Mouse (Mus musculus) liver, embryonic 15.5 days (tissue): Measurements from ENCODE around the gene Tle6. TPM values are rescaled to one million over a fixed set of nuclear protein-coding genes. Genes with fewer than 3 reads are reported as not detected.
"Not testable (repeated sequence)": the region's sequence is repeated elsewhere in the genome, so short reads cannot be mapped to it uniquely, and the experiment has no call there.

ENCODE experiments used
- ATAC-seq: fragments of 200-750 bp; cut with Nextera tagmentation; 2 replicates; pipeline ENCODE4 v1.8.0; 2017; ENCODE audit warnings: moderate number of reproducible peaks, mild to moderate bottlenecking, moderate library complexity; ENCODE audit not compliant: insufficient read depth
- H3K27ac ChIP-seq: fragments of 300-500 bp; sonication (generic); replicated peaks from 2 replicates; pipeline ENCODE4 v1.5.1; 2015; ENCODE audit warnings: mild to moderate bottlenecking, inconsistent platforms
- H3K27me3 ChIP-seq: fragments of 300-500 bp; sonication (generic); 2 replicates; pipeline ENCODE4 v1.6.1; 2015; ENCODE audit warnings: mild to moderate bottlenecking, inconsistent platforms
- H3K36me3 ChIP-seq: fragments of 300-500 bp; sonication (generic); replicated peaks from 2 replicates; pipeline ENCODE4 v1.6.1; 2015; ENCODE audit warnings: moderate library complexity, mild to moderate bottlenecking, inconsistent platforms
- H3K4me1 ChIP-seq: fragments of 300-500 bp; sonication (generic); replicated peaks from 2 replicates; pipeline ENCODE4 v1.6.1; 2015; ENCODE audit warnings: inconsistent platforms
- H3K4me2 ChIP-seq: fragments of 300-500 bp; sonication (generic); 2 replicates; pipeline ENCODE4 v1.6.1; 2015; ENCODE audit warnings: moderate library complexity, mild to moderate bottlenecking, inconsistent platforms
- H3K4me3 ChIP-seq: fragments of 300-500 bp; sonication (generic); replicated peaks from 2 replicates; pipeline ENCODE4 v1.5.1; 2015; ENCODE audit warnings: mild to moderate bottlenecking, inconsistent platforms
- H3K9ac ChIP-seq: fragments of 300-500 bp; sonication (generic); 2 replicates; pipeline ENCODE4 v1.6.1; 2015; ENCODE audit warnings: moderate library complexity, mild to moderate bottlenecking, inconsistent platforms
- H3K9me3 ChIP-seq: fragments of 300-500 bp; sonication (generic); replicated peaks from 2 replicates; pipeline ENCODE4 v1.6.1; 2016; ENCODE audit warnings: inconsistent platforms
- WGBS: fragments of 180-500 bp; shearing (Covaris S2); methylation state at CpG from one replicate; pipeline ENCODE4 v1.1.7; 2015; ENCODE audit warnings: mixed read lengths; ENCODE audit not compliant: insufficient replicate concordance; 5-methylcytosine and 5-hydroxymethylcytosine counted together
- polyA plus RNA-seq: library from polyadenylated mRNA; unstranded; fragments of >200 nt; fragmentation: Nextera tagmentation; extraction: Ambion mirVana; gene quantifications from 2 replicates; pipeline ENCODE4 v1.2.1, GENCODE M21; 2015

Tle6 gene
- polyA plus RNA-seq: 3.5 TPM in 2 replicates

DNA sequence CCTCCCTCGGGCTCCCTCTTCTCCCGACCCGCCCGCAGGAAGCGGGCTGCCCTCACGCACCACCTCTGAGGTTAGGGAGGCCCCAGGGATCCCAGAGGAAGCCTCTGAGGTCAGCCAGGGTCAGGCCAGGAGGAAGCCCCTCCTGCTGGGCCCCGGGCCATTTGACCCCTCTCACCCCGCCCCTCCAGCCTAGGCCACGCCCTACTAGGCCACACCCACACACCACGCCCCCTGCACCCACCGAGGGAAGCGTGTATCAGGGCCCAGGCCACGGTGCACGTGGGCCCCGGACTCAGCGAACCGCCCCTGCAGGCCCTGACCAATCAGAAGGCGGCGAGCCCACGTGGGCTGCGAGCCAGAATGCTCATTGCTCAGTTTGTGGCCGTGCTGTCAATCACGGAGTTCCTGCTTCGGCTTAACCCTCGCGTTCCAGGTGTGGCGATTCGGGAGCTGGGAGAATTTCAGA is at the start of gene Tle6:
TSS of gene Tle6 (minus strand) at position 336 of the 466 bp plus-strand sequence.
- H3K4me1 ChIP-seq: peaks cover 85% of the 10 kb centered on the region

DNA sequence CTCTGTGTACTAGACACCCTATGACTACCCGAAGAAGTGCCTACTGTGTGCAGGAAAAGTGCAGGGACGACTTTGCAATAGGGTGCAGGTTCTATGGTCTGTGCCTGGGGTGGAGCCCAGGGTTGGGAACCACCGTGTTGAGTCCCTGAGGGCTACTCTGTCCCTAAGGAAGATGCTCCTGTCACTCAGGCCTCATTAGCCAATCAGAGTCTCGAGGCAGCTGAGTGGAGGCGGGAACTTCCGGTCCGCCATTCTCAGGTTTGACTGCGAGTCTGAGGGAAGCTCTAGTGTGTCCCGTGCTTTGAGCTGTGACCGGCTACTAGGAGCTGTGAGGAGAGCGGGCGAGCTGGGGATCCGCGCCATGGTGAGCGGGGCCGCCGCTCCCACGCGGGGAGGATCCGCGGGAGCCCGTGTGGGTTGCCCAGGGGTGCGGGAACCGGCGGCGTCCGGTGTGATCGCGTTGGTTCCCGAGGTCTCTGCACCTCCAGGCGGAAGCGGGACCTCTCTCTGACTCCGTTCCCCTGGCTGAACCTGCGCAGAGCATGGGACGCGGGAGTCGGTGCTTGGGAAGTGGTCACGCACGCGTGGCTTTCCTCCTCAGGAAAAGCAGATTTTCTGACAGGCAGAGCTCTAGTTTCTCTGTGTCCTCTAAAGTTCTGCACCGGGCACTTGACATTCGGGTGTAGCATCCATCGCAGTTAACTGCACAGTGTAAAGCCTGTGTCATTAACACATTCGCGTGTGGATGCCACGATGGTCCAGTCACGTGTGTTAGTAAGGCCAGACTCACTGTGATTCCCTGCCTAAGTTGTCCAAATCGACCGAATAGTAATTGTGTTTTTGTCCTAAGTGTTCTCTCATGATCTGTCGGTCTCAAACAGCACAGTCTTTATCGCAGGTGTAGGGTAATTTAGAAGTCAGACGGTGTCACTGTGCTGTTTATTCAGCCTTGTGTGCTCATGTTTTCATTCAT is 48.2 kb upstream of the Tle6 start, which contains the start of gene Gm10778:
TSS of gene Gm10778 (plus strand) at position 257 of the 973 bp plus-strand sequence.
- not testable (repeated sequence) for H3K9me3 ChIP-seq, H3K27me3 ChIP-seq, H3K36me3 ChIP-seq
- 1% methylated on average over 42 of the region's 52 CpGs for WGBS
- Histone ChIP-seq H3K4me1 (peaks cover 25% of the 10 kb centered on the region), H3K4me3 (peak within 1 kb of the TSS; percentile 66), H3K4me2 (peak within 1 kb of the TSS; percentile 76), H3K9ac (peak within 1 kb of the TSS; percentile 67), H3K27ac (peak within 1 kb of the TSS; percentile 71)
- peak; percentile 90 for ATAC-seq

More for the DNA sequence above, at the start of gene Tle6:
- Histone ChIP-seq H3K36me3 (no peaks in the 10 kb centered on the region), H3K27ac (peak within 1 kb of the TSS; percentile 65), H3K27me3 (peaks cover 42% of the 10 kb centered on the region), H3K9me3 (no peaks in the 10 kb centered on the region), H3K4me2 (peak within 1 kb of the TSS; percentile 77), H3K9ac (peak within 1 kb of the TSS; percentile 11; the same call in 1 of the 2 replicates), H3K4me3 (peak within 1 kb of the TSS; percentile 47)
- WGBS: under 1% methylated on average over 28 of the region's 28 CpGs
- ATAC-seq: peak; percentile 80

DNA sequence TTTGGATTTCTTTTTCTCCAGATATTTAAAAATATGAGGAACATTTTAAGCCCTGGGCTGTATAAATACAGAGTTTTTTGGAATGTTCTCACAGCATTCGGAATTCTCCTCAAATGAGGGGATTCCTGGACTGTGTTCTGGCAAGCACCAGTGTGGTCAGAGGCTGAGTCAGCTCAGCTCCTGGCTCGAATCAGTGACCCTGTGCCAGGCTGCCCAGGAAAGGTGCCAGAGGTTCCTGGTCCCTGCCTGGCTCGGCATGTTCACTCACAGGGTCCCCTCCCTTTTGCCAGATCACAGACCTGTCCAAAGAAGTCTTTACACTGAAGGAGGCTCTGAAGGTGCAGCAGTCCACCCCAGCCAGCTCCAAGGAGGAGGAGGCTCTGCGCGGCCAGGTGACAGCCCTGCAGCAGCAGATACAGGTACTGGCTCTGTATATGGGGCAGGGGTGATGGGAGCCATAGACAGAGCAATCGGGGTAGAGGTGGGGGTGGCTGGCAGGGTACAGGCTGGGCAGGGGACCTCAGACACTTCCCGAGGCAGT is 45.2 kb upstream of the Tle6 start:
- H3K9me3 ChIP-seq: no peaks in the 10 kb centered on the region
- H3K4me1 ChIP-seq: peaks cover 43% of the 10 kb centered on the region
- no peaks in the 10 kb centered on the region for H3K27me3 ChIP-seq
- 65% methylated on average over 7 of the region's 7 CpGs for WGBS
- no peak overlapping the region for H3K27ac ChIP-seq
- no peak overlapping the region for H3K4me2 ChIP-seq
- no peak for ATAC-seq
- H3K4me3 ChIP-seq: no peak overlapping the region
- no peak overlapping the region for H3K9ac ChIP-seq
- H3K36me3 ChIP-seq: no peaks in the 10 kb centered on the region

DNA sequence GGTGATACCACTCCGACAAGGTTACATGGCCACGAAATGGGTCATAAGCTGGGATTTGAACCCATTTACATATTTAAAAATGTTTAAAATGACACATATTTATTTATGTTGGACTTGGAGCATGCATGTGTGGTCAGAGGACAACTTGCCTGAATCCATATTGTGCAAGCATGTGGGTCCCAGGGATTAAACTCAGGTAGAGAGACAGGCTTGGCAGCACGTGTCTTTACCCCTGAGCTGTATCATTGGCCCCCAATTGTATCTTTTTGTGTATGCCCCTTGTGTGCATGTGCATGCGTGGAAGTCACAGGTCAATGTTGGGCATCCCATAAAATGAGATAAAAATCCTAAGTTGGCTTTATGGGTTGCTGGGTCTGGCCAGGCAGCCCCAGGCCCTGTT is 44.5 kb upstream of the Tle6 start:
- Histone ChIP-seq H3K4me2 (no peak overlapping the region), H3K9ac (no peak overlapping the region), H3K4me1 (peaks cover 40% of the 10 kb centered on the region), H3K4me3 (no peak overlapping the region), H3K36me3 (no peaks in the 10 kb centered on the region), H3K9me3 (no peaks in the 10 kb centered on the region), H3K27me3 (no peaks in the 10 kb centered on the region), H3K27ac (no peak overlapping the region)
- no peak for ATAC-seq
- 71% methylated on average over 4 of the region's 4 CpGs for WGBS

DNA sequence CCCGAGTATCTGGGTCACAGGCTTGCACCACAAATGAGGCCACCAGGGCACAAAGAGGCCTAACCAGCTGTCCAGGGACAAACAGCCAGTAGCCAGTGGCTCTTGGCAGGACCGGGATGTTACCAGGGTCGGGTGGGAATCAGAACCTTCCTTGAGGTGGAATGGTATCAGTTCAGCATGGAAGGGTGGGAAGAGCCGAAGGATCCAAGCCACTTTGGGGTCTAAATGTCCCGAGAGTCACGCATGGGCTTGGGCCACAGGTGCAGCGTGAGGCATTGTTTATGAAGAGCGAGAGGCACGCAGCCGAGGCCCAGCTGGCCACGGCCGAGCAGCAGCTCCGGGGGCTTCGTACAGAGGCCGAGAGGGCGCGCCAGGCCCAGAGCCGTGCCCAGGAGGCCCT is 43.8 kb upstream of the Tle6 start:
- Histone ChIP-seq H3K9me3 (no peaks in the 10 kb centered on the region), H3K4me1 (peaks cover 34% of the 10 kb centered on the region), H3K9ac (no peak overlapping the region), H3K27me3 (no peaks in the 10 kb centered on the region), H3K4me3 (no peak overlapping the region), H3K27ac (no peak overlapping the region), H3K4me2 (0 out of 2 replicates have a peak overlapping the region, but pooled peaks have one; percentile 99), H3K36me3 (no peaks in the 10 kb centered on the region)
- ATAC-seq: no peak
- 82% methylated on average over 18 of the region's 18 CpGs for WGBS

DNA sequence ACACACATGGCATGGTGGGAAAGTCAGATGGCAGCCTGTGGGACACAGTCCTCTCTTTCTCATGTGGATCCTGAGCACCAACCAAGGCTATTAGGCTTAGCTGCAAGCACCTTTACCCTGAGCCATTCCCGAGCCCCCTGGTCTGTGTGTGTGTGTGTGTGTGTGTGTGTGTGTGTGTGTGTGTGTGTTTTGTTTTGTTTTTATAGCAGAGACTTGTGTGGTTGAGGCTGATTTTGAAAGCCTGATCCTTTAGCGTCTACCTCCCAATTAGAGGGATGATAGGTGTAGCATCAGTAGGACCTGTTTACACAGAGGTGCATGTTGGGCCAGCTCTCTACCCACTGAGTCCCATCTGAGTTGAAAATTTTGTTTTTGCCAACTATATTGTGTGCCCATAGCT is 43.3 kb upstream of the Tle6 start:
- ATAC-seq: no peak
- Histone ChIP-seq H3K27me3 (no peaks in the 10 kb centered on the region), H3K4me1 (peaks cover 34% of the 10 kb centered on the region), H3K36me3 (no peaks in the 10 kb centered on the region), H3K9ac (peak overlapping the region; percentile 86; the same call in 1 of the 2 replicates), H3K9me3 (no peaks in the 10 kb centered on the region), H3K4me2 (peak overlapping the region; percentile 99), H3K4me3 (peak overlapping the region; percentile 78), H3K27ac (peak overlapping the region; percentile 90)
- 41% methylated on average over 2 of the region's 2 CpGs for WGBS

DNA sequence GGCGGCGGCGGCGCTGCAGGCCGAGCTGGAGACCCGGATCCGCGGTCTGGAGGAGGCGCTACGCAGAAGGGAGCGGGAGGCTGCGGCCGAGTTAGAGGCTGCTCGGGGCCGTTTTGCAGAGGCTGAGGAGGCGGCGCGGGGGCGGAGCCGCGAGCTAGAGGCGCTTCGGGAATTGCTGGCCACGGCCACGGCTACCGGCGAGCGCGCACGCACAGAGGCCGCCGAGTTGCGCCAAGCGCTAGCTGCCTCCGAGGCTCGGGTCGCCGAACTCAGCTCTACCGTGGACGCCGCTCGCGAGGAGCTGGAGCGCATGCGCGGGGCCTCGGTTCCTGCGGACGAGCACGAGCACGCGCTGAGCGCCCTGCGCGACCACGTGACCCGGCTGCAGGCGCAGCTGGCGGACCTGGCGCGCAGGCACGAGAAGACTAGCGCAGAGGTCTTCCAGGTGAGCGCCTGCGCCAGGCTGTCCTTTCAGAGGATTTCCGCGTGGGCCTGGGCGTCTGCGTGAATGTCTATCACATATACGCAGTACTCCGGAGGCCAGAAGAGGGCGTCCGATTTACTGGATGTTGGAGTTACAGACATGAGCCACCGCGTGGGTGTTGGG is 42.7 kb upstream of the Tle6 start:
- Histone ChIP-seq H3K4me2 (peak overlapping the region; percentile 99), H3K4me3 (peak overlapping the region; percentile 78), H3K27me3 (no peaks in the 10 kb centered on the region; the same call in 1 of the 2 replicates), H3K4me1 (peaks cover 32% of the 10 kb centered on the region), H3K9me3 (no peaks in the 10 kb centered on the region), H3K27ac (peak overlapping the region; percentile 90), H3K9ac (peak overlapping the region; percentile 86), H3K36me3 (no peaks in the 10 kb centered on the region)
- peak; percentile 88 for ATAC-seq
- WGBS: 1% methylated on average over 74 of the region's 75 CpGs

DNA sequence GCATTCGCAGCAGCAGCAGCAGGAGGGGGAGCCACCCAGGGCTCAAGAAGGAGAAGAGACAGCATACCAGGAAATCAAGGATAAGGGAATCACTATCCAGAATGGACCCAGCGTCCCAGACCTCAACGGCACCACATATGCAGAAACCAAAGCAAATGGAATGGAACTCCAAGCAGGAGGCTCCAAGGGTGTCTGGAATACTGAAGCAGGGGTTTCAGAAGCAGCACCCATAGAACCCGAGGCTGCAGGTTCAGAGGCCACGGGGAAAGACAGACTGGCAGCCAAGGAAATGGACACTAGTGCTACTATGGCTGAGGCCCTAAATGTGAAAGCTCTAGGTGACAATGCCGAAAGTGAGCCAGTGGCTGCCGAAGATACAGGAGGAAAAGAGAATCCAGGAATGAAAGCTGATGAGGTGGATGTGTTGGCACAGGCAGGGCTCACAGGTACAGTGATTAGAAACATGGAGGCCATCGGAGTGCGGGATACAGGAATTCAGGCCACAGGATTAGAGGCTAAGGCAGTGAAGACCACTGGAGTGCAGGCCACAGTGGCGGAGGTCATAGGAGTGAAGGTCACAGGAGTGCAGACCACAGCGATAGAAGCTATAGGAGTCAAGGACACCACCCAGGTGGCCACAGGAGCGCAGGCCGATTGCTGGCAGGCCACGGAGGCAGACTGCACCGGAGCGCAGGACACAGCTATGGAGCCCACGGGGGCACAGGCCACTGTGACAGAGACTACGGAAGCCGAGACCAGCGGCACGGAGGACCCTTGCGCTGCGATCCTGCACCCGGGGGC is 42.0 kb upstream of the Tle6 start:
- Histone ChIP-seq H3K4me3 (peak overlapping the region; percentile 78), H3K4me1 (peaks cover 30% of the 10 kb centered on the region), H3K27me3 (peaks cover 7% of the 10 kb centered on the region), H3K9me3 (no peaks in the 10 kb centered on the region), H3K9ac (peak overlapping the region; percentile 86), H3K36me3 (no peaks in the 10 kb centered on the region), H3K27ac (peak overlapping the region; percentile 90), H3K4me2 (peak overlapping the region; percentile 99)
- WGBS: 17% methylated on average over 24 of the region's 24 CpGs
- peak; percentile 42 for ATAC-seq

DNA sequence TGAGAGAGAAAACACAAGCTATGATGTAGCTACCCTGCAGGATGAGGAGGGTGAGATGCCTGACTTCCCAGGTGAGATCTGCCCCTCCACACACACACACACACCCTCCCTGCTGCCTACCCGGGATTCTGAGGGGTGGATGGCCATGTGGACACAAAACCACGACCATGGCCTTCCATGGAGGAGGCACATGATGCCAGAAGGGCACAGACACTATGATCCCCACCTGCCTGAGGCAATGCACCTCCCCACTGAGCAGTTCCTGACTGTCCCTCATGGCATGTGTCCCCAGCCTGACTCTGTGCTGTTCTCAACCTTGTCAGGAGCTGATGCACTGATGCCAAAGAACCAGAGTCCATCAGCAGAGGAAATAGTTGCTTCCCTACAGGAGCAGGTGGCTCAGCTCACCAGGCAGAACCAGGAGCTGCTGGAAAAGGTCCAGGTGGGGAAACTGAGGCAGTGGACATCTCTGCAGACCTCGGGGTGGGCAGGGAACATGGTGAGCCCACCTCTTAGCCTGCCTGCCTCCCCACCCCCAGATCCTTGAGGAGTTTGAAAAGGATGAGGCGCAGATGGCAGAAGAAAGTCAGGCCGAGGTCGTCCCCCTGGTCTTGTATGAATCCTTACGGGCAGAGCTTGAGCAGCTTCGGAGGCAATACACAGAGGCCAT is 41.2 kb upstream of the Tle6 start:
- H3K27ac ChIP-seq: peak overlapping the region; percentile 90; the same call in 1 of the 2 replicates
- H3K27me3 ChIP-seq: peaks cover 9% of the 10 kb centered on the region
- no peaks in the 10 kb centered on the region for H3K36me3 ChIP-seq
- H3K4me2 ChIP-seq: peak overlapping the region; percentile 99
- WGBS: 70% methylated on average over 8 of the region's 8 CpGs
- no peaks in the 10 kb centered on the region for H3K9me3 ChIP-seq
- peak overlapping the region; percentile 78; the same call in 1 of the 2 replicates for H3K4me3 ChIP-seq
- no peak for ATAC-seq
- H3K4me1 ChIP-seq: peaks cover 30% of the 10 kb centered on the region
- peak overlapping the region; percentile 86; the same call in 1 of the 2 replicates for H3K9ac ChIP-seq

DNA sequence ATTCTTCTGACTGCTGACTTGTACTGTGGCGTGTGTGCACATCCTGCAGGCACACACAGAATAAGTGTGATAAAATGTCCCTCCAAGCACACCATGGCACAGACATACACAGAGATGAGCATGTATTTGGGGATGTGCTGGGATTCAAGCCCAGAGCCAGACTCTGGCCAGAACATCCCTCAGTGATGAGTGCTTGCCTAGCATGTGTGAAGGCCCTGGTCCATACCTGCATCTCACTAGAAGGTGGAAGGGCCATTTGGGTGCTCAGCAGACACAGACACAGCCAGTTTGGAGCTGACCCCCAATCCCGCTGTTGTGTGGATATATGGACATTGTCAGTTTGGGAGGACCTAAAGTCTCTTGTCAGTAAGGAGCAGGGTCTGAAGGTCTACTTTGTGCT is 40.7 kb upstream of the Tle6 start:
- 73% methylated on average over 2 of the region's 2 CpGs for WGBS
- H3K36me3 ChIP-seq: no peaks in the 10 kb centered on the region
- H3K9ac ChIP-seq: no peak overlapping the region
- H3K4me3 ChIP-seq: no peak overlapping the region
- peaks cover 11% of the 10 kb centered on the region for H3K27me3 ChIP-seq
- H3K27ac ChIP-seq: no peak overlapping the region
- H3K9me3 ChIP-seq: no peaks in the 10 kb centered on the region
- H3K4me1 ChIP-seq: peaks cover 30% of the 10 kb centered on the region
- no peak for ATAC-seq
- H3K4me2 ChIP-seq: no peak overlapping the region
